Mouse (Mus musculus) embryo, embryonic 9.5 days (tissue): ENCODE data around the gene Shpk.

Source experiments
- DNase-seq: peaks from one replicate; pipeline ENCODE4 v3.0.0-alpha.2; 2017; ENCODE audit errors: extremely low spot score

Gene Shpk

DNA sequence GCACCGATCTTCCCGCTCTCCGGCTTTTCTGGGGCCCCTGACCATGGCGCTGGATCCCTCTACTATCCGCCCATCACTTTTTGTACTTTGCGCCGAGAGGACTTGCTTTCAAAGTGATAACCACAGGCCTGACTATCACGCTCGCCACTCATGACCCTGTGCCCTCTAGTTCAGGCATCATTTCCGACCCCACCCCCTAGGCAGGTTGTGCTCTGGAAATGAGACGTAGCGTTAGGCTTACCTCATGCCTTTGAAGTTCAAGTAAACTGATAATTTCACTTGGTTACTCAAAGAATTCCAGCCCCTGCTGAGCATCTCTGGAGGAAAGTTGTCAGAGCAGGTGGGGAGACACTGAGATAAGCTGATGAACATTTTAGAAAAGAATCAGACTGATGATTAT, 619 bp downstream of the Shpk start:
- DNase-seq = no peak

DNA sequence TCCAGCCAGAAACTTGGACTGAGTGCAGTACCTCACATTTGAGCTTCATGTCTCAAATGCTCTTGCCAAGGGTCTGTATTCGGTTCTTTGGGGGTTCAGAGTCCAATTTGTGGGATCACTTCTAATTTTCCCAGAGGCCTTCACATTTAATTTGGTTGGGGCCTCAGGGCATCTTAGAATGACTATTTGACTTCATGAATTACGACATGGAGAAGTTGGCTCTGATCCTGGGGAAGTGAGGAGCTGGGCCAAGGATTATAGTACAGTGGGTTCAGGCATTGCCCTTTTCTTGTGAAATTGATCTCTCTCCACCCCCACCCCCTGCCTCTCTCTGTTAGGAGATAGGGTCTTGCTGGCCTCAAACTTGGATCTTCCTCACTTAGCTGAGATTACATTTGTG, 1.8 kb downstream of the Shpk start:
- no peak for DNase-seq

GRCm38 (mm10) chr11:73201597-73201996, 2.3 kb downstream of the Shpk start:
- no peak for DNase-seq

GRCm38 (mm10) chr11:73203895-73204294, 4.6 kb downstream of the Shpk start:
- no peak for DNase-seq

DNA sequence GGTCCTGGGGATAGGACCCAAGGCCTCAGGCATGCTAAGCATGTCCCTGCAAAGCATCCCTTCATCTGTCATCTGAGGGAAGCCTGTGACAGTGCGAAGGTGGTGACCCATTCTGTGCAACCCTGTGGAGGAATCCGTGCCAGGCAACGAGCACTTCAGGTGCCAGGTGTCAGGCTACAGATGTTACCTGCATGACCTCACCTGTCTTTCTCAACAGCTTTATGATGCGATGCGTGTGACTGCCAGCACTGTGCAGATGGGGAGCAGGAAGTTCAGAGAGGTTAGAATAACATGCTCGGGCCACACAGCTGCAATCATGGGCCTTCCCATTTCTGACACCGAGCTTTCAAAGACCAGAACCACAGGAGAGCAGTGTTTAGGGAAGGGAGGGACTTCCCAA, 5.9 kb downstream of the Shpk start:
- no peak for DNase-seq

GRCm38 (mm10) chr11:73207621-73208020, 8.4 kb downstream of the Shpk start:
- no peak for DNase-seq

- no peak for DNase-seq
Observed at GRCm38 (mm10) chr11:73213956-73214355, 14.7 kb downstream of the Shpk start.

- no peak for DNase-seq
Observed at GRCm38 (mm10) chr11:73219671-73220070, 20.4 kb downstream of the Shpk start.

DNA sequence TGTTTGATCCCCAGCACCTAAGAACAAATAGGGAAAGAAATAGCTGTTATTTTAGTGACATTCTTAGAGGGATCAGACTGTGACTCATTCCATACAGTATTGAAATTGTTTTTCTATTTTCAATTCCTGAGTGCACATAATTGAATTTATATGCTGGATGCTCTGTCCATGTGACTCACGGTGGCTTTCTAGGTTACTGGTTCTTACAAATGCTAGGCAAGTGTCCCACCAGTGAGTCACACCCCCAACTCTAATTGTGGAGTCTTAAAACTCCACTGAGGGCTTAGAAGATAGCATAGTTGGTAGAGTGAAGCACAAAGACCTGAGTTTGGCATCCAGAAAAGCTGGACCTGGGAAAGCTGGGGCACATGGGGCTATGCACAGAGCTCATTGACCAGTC, 21.4 kb downstream of the Shpk start:
- no peak for DNase-seq

- no peak for DNase-seq
Observed at GRCm38 (mm10) chr11:73222846-73223245, 23.6 kb downstream of the Shpk start.

DNA sequence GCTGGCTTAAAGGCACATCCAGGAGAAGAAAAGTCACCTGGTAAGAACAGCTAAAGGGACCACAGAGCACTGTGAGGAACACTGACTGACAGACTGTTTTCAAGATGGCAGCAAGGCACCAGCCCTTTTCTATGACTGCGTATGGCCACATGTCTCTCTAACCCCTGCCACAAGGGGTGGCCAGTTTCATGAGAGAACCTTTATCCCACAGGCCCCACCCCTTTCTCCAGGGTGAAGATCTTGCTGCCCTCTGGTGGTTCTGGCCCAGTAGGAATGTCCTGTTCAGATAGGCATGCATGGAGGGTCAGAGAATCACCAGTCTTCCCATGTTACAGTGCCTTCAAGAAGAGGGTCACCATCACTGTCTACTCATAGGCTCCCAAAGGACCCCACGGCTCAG, 24.7 kb downstream of the Shpk start:
- DNase-seq = no peak

DNA sequence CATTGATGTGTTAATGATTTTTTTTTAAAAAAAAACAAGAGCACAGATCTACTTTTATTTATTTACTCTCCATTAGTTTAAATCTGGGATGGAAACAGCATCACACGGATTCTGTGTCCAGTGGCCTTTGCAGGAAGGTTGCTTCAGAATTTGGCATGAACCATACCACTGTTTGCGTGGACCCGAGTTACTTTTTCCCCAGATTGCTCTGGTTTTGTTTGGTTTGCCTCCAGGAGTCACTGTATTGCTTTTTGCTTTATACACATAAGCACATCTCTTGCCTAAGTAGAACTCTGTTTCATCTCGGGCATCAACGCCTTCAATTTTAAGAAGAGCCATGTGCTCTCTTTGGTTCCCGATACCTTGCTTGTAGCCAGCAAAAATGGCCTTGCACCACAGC, 26.6 kb downstream of the Shpk start:
- no peak for DNase-seq

- DNase-seq = no peak
Observed at GRCm38 (mm10) chr11:73228881-73229280, 29.6 kb downstream of the Shpk start.

DNA sequence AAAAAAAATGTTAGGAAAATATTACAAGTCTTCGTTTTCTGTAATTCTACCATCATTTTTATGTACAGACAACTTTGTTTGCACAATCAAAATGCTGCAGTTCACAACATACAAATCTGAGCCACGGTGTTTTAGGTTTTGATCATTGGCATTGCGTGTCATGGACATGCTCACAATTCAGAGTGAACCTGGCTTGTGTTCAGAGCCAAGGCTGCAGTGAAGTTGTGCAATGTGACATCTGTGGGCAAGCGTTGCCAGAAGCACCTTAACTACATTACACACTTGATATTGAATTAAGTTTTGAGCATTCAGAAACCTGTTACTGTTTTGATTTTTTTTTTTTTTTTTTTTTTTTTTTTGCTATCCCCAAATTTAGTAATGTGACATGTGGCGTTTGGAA, 30.8 kb downstream of the Shpk start:
- DNase-seq = no peak

DNA sequence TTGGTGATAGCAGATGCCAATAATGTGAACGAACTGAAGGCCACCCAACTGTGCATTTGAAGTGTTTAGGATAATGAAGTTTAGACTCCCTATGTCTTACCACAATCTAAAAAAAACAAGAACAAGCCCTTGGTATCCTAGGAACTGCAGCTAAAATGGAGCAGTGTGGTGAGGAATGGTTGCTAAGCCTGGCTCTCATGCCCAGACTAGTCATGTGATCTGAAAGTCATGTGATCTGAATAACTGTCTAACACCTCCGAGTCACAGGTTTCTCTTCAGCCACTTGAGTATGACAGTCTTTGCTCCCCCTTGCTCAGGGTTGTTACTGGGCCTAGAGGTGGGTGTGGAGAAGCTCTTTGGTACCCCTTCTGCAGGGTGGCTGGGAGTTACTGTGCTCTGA, 33.3 kb downstream of the Shpk start:
- no peak for DNase-seq

DNA sequence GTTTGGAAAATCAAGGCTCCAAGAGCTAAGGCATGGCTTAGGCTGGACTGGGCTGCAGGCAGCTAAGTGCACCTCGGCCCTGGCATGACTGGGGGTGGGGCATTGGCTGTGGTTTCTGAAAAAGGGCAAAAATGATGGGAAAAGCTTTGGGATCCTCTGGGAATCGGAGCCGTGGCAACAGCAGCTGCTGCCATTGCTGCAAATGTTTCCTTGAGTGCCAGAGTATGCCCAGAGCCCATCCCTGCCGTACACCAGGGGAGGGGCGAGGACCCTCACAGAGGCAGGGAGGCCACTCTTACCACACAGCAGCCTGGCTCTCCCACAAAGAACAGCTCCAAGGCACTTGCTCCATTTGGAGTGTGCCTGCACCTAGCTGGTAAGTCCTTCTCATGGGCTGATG, 34.7 kb downstream of the Shpk start, which contains the start of gene Trpv1:
TSS of gene Trpv1 (plus strand) at position 301 of the 400 bp plus-strand sequence.
- DNase-seq = no peak

GRCm38 (mm10) chr11:73235990-73236701, 36.9 kb downstream of the Shpk start:
- DNase-seq = no peak

DNA sequence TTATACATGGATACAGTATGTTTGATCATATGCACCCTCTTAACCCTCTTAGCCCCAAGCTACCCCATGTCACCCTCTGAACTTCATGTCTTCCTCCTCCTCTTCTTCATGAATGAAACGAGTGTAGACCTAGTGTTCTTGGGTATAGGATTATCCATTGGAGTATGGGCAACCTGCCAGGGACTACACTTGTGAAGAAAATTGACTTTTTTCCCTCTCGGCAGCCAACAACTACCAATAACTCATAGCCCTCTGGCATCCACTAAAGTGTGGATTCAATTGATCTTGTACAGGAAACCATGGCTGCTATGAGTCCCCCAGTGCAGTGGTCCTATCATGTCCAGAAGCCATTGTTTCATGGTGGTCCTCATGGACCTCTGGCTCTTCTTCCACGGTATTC, 37.5 kb downstream of the Shpk start:
- DNase-seq = no peak

- no peak for DNase-seq
Observed at GRCm38 (mm10) chr11:73242199-73242598, 42.9 kb downstream of the Shpk start.

DNA sequence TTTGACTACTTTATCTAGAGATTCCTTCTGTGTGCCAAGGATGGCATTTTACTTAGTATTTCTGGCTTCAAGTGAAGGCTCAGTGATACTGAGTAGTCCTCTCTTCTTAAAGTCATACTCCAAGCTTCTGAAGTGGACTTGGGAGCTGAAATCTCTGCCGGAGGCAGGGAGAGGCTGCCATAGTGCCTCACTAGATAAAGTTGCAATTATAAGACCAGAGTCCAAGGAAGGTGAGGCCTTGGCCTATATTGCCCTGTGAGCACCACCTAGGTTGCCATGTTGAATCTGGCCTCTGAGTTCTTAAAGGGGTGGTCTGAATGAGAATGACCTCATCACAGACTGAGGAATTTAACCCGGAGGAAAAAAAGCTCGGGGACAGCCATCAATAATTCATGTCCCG, 43.5 kb downstream of the Shpk start:
- DNase-seq = no peak

GRCm38 (mm10) chr11:73257362-73257945, 58.2 kb downstream of the Shpk start:
- DNase-seq = no peak

DNA sequence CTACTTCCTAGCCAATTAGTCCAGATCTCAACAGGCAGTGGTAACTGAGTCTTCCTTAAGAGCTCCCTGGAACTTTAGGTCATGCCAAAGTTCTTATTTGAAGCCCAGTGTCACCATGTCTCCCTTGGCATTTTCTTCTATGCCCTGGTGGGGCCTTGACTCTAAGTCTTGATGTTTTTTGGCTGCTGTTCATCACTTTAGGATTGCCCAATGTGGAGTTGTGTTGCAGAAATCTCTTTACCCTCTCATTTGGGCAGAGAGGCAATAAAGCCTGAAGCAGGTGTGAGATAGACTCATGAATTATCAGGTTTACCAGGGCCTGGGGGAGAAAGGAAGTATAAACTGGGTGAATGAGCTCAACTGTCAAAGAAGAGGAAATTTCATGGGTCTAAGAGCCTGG, 59.4 kb downstream of the Shpk start:
- no peak for DNase-seq

GRCm38 (mm10) chr11:73260457-73260856, 61.2 kb downstream of the Shpk start:
- DNase-seq = no peak

GRCm38 (mm10) chr11:73261385-73261784, 62.1 kb downstream of the Shpk start:
- DNase-seq = no peak
